Mouse (Mus musculus) liver, adult 2 months (tissue): ENCODE measurements around the gene Triobp.

Experiments used
- CTCF ChIP-seq: fragments of 200-500 bp; IDR thresholded peaks from 2 replicates; pipeline ENCODE4 v1.5.1; 2011; ENCODE audit warnings: low read depth, low read length, control low read depth
- POLR2A ChIP-seq: fragments of 200-500 bp; IDR thresholded peaks from 2 replicates; pipeline ENCODE4 v1.6.1; 2011; ENCODE audit warnings: low read length, control low read depth; ENCODE audit not compliant: insufficient read depth; ENCODE audit errors: extremely low read depth

- TF ChIP-seq CTCF = no peak
- TF ChIP-seq POLR2A = no peak
These were observed 93.2 kb downstream of the Triobp start for GRCm38 (mm10) chr15:79040501-79041416.
